Mouse (Mus musculus): ENCODE results near the gene Olfr355.

Olfr355 gene

DNA sequence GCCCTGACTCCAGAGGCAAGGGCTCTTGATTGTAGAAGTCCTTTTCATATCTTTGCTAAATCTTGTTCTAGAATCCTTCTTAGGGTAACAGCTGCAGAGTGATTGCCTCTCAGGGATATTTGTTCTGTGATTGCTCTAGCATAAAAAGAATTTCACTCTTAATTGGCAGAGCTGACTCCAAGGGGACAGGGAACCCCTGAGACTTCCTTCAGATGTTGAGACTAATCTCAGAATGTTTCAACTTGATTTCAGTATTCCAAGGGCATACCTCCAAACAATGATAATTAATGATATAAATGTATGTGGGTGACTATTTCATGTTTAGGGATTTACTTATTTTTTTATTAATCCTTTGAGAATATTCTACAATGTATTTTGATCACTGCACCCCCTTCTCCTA lies at the start of gene Olfr355:
Gene Olfr355 (minus strand): TSS at position 101 of the 400 bp plus-strand sequence.
- no peak for DNase-seq (ENCODE audit: low read depth, low spot score)

GRCm38 (mm10) chr2:36936821-36937220 lies 8.1 kb upstream of the Olfr355 start, which contains the start of gene Olfr356:
Olfr356 (plus strand) TSS chr2:36937121.
- DNase-seq (ENCODE audit: low read depth, low spot score) = no peak

DNA sequence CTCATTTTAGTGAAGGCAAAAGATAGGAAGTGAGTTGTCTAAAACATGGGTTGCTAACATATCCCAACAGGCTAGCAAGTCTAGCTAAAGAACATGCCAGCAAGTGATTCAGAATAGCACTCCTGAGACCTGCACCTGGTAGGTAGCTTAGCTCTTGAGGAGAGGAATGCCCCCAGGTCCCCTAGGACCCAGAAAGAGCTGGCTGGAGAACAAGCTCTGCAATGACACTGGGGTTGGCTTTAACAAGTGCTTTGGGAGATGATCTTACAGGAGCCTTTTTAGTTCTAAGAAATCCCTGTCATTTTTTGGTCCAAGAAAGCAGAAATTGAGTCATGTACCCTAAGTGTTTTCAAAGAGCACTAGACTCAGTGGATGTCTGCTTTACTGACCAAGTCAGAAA lies 23.3 kb downstream of the Olfr355 start, which contains the start of gene Olfr354:
Gene Olfr354 (plus strand): TSS at position 301 of the 400 bp plus-strand sequence.
- DNase-seq (ENCODE audit: low read depth, low spot score) = no peak

DNA sequence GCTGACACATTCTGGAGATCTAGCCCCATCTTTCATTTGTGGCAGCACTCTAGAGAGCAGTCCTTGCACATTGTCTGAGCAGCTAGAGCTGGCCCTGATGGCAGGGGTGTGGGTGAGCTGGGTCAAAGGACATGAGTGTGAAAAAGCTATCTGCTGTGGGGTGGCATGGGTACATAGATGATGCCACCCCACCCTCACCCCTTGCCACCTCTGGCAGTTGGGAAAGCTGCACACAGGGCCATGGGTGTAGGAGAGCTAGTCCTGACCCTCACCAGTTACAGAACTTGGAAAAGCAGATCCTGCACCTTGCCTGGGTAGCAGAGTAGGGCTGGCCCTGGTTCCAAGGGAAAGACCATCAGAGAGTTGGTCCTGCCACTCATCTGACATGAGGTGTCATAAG lies 31.6 kb downstream of the Olfr355 start:
- no peak for DNase-seq (ENCODE audit: low read depth, low spot score)

- no peak for DNase-seq (ENCODE audit: low read depth, low spot score)
These were observed 35.9 kb downstream of the Olfr355 start, which contains the start of gene Olfr353 for GRCm38 (mm10) chr2:36892836-36893235. Olfr353 (minus strand) TSS chr2:36892936.
